Mouse (Mus musculus) heart, postnatal 4 days (tissue): ENCODE results near the gene Nek5. TPM values are rescaled to one million over a fixed set of nuclear protein-coding genes. Genes with fewer than 3 reads are reported as not detected.

Source experiments
- total RNA-seq, 2 experiments: library from RNA; stranded (reverse); gene quantifications; 2 replicates each; pipeline ENCODE4 v1.2.3; 2021

The Nek5 gene
- total RNA-seq, 2 experiments from 2014 or later = not detected

Other genes with a start within 250 kb of the Nek5 start
- gene Defb9, start 239.6 kb downstream of the Nek5 start, total RNA-seq = not detected
- gene Defb11, start 218.6 kb downstream of the Nek5 start, total RNA-seq = not detected
- not detected for gene Defb15, start 192.3 kb downstream of the Nek5 start, total RNA-seq
- gene Defb35, start 186.7 kb downstream of the Nek5 start, total RNA-seq = not detected
- gene Defb13, start 178.3 kb downstream of the Nek5 start, total RNA-seq = not detected
- not detected for gene Fam90a1a, start 166.3 kb downstream of the Nek5 start, total RNA-seq
- gene Ccdc70, start 155.3 kb downstream of the Nek5 start, total RNA-seq = not detected
- gene Atp7b, start 64.7 kb downstream of the Nek5 start, total RNA-seq = under 1 TPM; 0.38 to 0.55 TPM
- 10 to 100 TPM; 11.4 to 14.5 TPM for gene Alg11, start 64.3 kb downstream of the Nek5 start, total RNA-seq
- 1 to 10 TPM; 1.9 to 2.4 TPM for gene Nek3, start 41.4 kb upstream of the Nek5 start, total RNA-seq
- 10 to 100 TPM; 32.1 to 34.8 TPM for gene Ckap2, start 60.8 kb upstream of the Nek5 start, total RNA-seq
- 10 to 100 TPM; 31.4 to 34.2 TPM for gene Vps36, start 67.8 kb upstream of the Nek5 start, total RNA-seq
- 10 to 100 TPM; 14.4 to 14.6 TPM for gene Thsd1, start 102.3 kb upstream of the Nek5 start, total RNA-seq
- not detected for gene Tpte, start 158.4 kb upstream of the Nek5 start, total RNA-seq